Mouse (Mus musculus): Measurements from ENCODE around the gene Afap1l2. TPM values are rescaled to one million over a fixed set of nuclear protein-coding genes. Genes with fewer than 3 reads are reported as not detected.
A peak's percentile ranks its signal among the peaks of the same experiment; 100 is the strongest.

Gene Afap1l2
- polyA plus RNA-seq, 1 experiment from 2014 or later = 1.7 TPM

DNA sequence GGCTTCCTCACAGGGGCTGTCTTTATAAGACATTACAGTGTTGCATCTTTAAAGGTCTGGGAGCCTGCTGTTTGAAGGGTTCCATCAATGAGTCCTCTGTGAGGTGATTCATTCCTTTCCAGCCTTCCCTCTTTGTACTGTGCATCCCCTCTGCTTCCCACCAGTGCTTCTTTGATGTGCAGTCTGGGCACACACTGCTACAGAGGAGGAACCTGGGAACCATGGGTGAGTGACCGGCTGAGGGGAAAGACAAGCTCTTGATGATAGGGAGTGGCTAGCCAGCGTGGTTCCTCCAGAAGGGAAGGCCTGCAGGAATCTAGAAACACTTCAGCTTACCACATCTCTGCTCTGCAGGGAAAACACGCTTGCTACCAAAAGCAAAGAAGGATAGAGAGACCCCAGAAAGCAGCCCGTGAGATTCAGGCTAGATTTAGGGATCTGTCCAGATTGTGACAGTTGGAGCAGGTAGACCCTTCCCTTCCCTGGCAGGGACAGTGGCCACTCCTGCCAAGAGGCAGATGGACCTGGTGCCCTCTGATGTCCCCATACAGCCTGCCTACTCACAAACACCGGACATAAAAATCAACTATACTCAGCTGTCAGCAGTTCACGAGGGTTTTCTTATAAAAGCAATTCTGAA is 59.9 kb downstream of the Afap1l2 start:
- WGBS = 59% methylated on average over 6 of the region's 6 CpGs
- Histone ChIP-seq H3K27me3 (replicated peaks) (no peaks in the 10 kb centered on the region), H3K4me1 (peaks cover 5% of the 10 kb centered on the region; the same call in 1 of the 2 replicates), H3K4me2 (no peak overlapping the region), H3K9ac (no peak overlapping the region), H3K36me3 (no peaks in the 10 kb centered on the region), H3K9me3 (no peaks in the 10 kb centered on the region), H3K27ac (replicated peaks) (no peak overlapping the region), H3K4me3 (no peak overlapping the region)
- ATAC-seq (ENCODE audit: extremely low read depth, insufficient number of reproducible peaks, low FRiP score, low TSS enrichment) = no peak

DNA sequence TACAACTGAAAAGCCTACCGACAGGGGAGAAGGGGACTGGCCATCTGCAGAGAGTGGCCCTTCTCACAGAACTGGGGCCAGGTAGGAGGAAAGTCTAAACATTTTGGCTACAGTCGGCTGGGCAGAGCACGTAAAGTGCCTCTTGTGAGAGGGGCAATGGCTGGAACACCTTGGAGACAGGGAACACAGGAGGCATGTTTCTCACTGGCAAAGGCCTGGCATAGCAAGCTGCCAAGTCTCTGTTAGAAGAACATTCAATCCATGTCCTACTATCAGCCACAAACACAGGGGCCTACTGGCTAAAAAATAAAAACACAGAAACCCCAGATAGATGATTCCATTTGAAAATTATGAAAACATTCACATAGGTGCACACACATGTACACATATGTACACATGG is 61.3 kb downstream of the Afap1l2 start:
- ATAC-seq (ENCODE audit: extremely low read depth, insufficient number of reproducible peaks, low FRiP score, low TSS enrichment) = no peak
- Histone ChIP-seq H3K27ac (replicated peaks) (no peak overlapping the region), H3K9me3 (no peaks in the 10 kb centered on the region), H3K4me1 (peaks cover 5% of the 10 kb centered on the region; the same call in 1 of the 2 replicates), H3K4me2 (no peak overlapping the region), H3K36me3 (no peaks in the 10 kb centered on the region), H3K9ac (no peak overlapping the region), H3K27me3 (replicated peaks) (no peaks in the 10 kb centered on the region), H3K4me3 (no peak overlapping the region)
- 89% methylated on average over 3 of the region's 3 CpGs for WGBS

DNA sequence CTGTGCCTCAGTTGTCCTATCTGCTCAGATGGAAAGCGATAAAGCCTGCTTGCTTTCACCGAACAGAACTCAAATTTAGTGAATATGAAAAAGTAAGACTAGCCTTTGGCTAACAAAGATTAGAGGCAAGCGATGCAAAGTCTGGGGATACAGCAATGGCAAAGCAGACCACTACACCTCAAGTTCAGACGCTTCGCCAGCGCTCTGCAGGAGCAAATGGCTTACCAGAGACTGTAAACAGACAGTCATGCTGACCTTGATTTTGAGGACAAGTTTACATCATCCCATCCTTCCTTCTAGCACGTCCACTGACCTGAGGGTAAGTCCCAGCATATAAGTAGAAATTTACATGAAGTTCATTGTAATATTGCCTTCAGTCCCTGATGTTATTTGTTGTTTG is 61.8 kb downstream of the Afap1l2 start:
- Histone ChIP-seq H3K4me2 (no peak overlapping the region), H3K4me1 (peaks cover 6% of the 10 kb centered on the region; the same call in 1 of the 2 replicates), H3K27ac (replicated peaks) (no peak overlapping the region), H3K27me3 (replicated peaks) (no peaks in the 10 kb centered on the region), H3K9me3 (no peaks in the 10 kb centered on the region), H3K36me3 (no peaks in the 10 kb centered on the region), H3K9ac (no peak overlapping the region), H3K4me3 (no peak overlapping the region)
- WGBS = 87% methylated on average over 7 of the region's 7 CpGs
- ATAC-seq (ENCODE audit: extremely low read depth, insufficient number of reproducible peaks, low FRiP score, low TSS enrichment) = no peak

DNA sequence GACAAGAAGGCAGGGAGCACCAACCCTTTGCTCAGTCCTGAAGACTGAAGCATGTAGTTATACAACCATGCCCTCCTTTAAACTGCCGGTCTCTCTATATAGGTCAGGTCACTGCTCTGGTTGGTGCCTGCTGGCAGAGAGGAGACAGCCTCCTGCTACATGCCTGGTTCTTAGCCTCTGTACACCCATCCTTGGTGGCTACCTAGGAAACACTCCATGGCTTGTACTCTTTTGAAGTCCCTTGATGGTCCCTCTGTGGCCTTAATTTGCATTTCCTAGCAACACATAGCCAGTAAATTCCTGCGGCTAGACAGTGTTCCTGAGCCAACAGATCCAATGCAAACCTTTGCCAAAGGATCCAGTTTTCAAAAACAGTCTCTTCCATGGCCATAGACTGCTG is 62.4 kb downstream of the Afap1l2 start:
- ATAC-seq (ENCODE audit: extremely low read depth, insufficient number of reproducible peaks, low FRiP score, low TSS enrichment) = no peak
- H3K4me2 ChIP-seq = no peak overlapping the region
- H3K4me3 ChIP-seq = no peak overlapping the region
- WGBS = 78% methylated on average over 2 of the region's 2 CpGs
- H3K27ac ChIP-seq (replicated peaks) = no peak overlapping the region
- no peak overlapping the region for H3K9ac ChIP-seq
- peaks cover 9% of the 10 kb centered on the region; the same call in 1 of the 2 replicates for H3K4me1 ChIP-seq
- no peaks in the 10 kb centered on the region for H3K9me3 ChIP-seq
- H3K27me3 ChIP-seq (replicated peaks) = no peaks in the 10 kb centered on the region
- H3K36me3 ChIP-seq = no peaks in the 10 kb centered on the region

DNA sequence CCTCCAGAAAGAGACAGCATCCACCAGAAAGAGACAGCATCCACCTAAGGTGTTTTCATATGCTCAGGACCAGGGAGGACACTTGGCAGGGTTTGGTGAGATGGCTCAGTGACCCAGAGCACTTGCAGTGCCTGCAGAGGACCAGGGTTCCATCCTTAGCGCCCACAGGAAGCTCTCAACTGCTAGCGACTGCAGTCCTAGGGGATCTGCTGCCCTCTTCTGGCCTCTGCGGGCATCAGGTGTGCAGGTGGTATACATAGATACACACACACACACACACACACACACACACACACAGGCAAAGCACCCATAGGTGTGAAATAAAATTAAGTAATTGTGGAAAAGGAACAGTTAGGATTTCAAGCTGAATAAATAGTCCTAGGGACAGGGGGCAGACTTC is 63.2 kb downstream of the Afap1l2 start:
- no peak for ATAC-seq (ENCODE audit: extremely low read depth, insufficient number of reproducible peaks, low FRiP score, low TSS enrichment)
- H3K36me3 ChIP-seq = no peaks in the 10 kb centered on the region
- no peak overlapping the region for H3K4me3 ChIP-seq
- peaks cover 14% of the 10 kb centered on the region for H3K4me1 ChIP-seq
- 87% methylated on average over 3 of the region's 3 CpGs for WGBS
- no peak overlapping the region for H3K9ac ChIP-seq
- no peaks in the 10 kb centered on the region for H3K27me3 ChIP-seq (replicated peaks)
- no peak overlapping the region for H3K27ac ChIP-seq (replicated peaks)
- no peak overlapping the region for H3K4me2 ChIP-seq
- no peaks in the 10 kb centered on the region for H3K9me3 ChIP-seq

DNA sequence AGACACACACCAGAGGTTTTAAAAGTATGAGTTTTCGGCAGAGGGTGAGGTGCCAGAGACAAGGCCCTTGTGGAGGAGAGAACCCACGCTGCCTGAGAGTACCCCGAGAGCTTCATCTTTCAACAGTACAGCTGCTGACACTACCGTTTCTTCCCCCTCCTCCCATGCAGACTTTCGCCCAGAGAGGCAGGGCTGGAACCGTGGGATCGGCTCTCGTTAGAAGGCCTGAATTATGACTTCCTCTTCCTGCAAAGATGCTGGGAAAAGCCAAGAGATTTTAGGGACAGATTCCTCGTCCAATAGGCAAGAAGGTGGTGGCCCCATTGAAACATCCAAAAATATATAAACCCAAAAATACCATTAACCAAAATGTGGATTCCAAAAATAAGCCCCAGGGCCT is 63.8 kb downstream of the Afap1l2 start:
- Histone ChIP-seq H3K9ac (no peak overlapping the region), H3K4me3 (no peak overlapping the region), H3K36me3 (no peaks in the 10 kb centered on the region), H3K4me2 (no peak overlapping the region), H3K27ac (replicated peaks) (no peak overlapping the region), H3K4me1 (peaks cover 14% of the 10 kb centered on the region), H3K27me3 (replicated peaks) (no peaks in the 10 kb centered on the region), H3K9me3 (no peaks in the 10 kb centered on the region)
- ATAC-seq (ENCODE audit: extremely low read depth, insufficient number of reproducible peaks, low FRiP score, low TSS enrichment) = no peak
- WGBS = 73% methylated on average over 9 of the region's 9 CpGs

DNA sequence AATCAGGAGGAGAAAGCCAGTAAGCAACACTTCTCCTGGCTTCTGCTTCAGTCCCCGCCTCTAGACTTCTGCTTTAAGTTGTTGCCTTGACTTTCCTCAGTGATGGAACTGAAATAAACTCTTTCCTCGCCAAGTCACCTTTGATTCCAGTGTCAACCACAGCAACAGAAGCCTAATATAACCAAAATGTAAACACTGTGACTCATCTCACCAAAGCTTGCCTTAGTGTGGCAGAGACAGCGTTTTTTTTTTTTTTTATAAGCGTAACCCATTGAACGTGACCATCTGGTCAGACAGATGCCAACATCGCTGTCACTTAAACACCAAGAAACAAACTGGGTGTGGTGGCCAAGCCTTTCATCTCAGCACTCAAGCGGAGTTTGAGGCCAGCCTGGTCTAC is 65.8 kb downstream of the Afap1l2 start:
- no peaks in the 10 kb centered on the region for H3K36me3 ChIP-seq
- H3K27ac ChIP-seq (replicated peaks) = no peak overlapping the region
- no peak overlapping the region for H3K4me3 ChIP-seq
- peaks cover 14% of the 10 kb centered on the region for H3K4me1 ChIP-seq
- no peak for ATAC-seq (ENCODE audit: extremely low read depth, insufficient number of reproducible peaks, low FRiP score, low TSS enrichment)
- no peak overlapping the region for H3K4me2 ChIP-seq
- H3K9me3 ChIP-seq = no peaks in the 10 kb centered on the region
- WGBS = 86% methylated on average over 7 of the region's 7 CpGs
- H3K9ac ChIP-seq = no peak overlapping the region
- H3K27me3 ChIP-seq (replicated peaks) = no peaks in the 10 kb centered on the region

DNA sequence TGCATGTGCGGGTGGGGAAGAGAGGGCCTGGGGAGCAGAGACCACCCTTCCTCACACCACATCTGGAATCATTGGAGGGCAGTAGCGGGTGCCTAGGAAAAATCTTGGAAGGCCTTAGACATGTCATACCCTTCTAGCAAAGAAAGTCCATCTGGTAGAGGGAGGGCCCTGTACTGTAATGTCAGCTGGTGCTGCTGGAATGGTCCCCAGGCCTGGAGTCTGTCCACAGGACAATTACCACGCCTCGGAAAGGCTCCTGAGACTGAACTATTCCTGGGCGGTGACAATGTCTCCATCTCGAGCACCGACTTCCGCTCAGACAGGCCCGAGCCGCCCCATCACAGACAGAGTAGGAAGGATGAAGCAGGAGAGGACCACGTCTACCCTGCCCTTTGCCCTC is 67.5 kb downstream of the Afap1l2 start:
- Histone ChIP-seq H3K36me3 (no peaks in the 10 kb centered on the region), H3K4me3 (no peak overlapping the region), H3K9ac (no peak overlapping the region), H3K27ac (replicated peaks) (no peak overlapping the region), H3K27me3 (replicated peaks) (no peaks in the 10 kb centered on the region), H3K4me2 (no peak overlapping the region), H3K4me1 (peaks cover 19% of the 10 kb centered on the region), H3K9me3 (no peaks in the 10 kb centered on the region)
- 0 out of 2 replicates have a peak, but pooled peaks have one; percentile 6 for ATAC-seq (ENCODE audit: extremely low read depth, insufficient number of reproducible peaks, low FRiP score, low TSS enrichment)
- 53% methylated on average over 11 of the region's 11 CpGs for WGBS

DNA sequence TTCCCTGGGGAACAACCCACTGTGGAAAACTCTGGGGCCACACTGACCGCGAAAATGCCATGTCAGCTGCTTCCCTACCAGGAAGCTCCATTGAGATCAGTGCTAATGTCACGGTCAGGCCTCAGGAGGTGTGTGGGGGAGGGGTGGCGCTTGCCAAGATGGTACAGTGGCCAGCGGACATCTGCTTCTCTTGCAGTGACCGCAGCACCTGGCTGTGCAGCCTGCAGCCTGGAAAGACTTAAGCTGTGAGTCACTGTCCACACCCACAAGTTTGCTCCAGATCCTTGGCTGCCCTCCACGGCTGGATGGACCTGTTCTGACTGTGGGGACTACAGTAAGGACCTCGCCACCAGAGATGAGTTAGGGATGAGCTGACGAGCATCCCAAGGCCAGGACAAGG is 68.2 kb downstream of the Afap1l2 start:
- no peak overlapping the region for H3K9ac ChIP-seq
- no peak overlapping the region for H3K27ac ChIP-seq (replicated peaks)
- H3K4me1 ChIP-seq = peaks cover 19% of the 10 kb centered on the region
- ATAC-seq (ENCODE audit: extremely low read depth, insufficient number of reproducible peaks, low FRiP score, low TSS enrichment) = no peak
- no peaks in the 10 kb centered on the region for H3K36me3 ChIP-seq
- no peak overlapping the region for H3K4me3 ChIP-seq
- no peaks in the 10 kb centered on the region for H3K27me3 ChIP-seq (replicated peaks)
- H3K9me3 ChIP-seq = no peaks in the 10 kb centered on the region
- WGBS = 65% methylated on average over 9 of the region's 9 CpGs
- H3K4me2 ChIP-seq = no peak overlapping the region

DNA sequence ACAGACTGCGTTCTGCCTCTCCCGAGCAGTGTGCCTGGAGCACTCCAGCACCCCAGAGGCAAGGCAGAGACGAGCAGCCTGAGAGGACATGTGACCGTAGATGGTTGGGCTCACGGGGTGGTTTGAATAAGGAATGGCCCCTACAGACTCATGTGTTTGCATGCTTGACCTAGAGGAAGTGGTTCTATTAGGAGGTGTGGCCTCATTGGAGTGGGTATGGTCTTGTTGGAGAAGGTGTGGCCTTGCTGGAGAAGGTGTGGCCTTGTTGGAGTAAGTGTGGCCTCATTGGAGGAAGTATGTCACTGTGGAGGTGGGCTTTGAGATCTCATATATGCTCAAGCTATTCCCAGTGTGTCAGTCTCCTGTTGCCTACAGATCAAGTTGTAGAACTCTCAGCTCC is 70.1 kb downstream of the Afap1l2 start:
- no peaks in the 10 kb centered on the region for H3K27me3 ChIP-seq (replicated peaks)
- 91% methylated on average over 5 of the region's 5 CpGs for WGBS

DNA sequence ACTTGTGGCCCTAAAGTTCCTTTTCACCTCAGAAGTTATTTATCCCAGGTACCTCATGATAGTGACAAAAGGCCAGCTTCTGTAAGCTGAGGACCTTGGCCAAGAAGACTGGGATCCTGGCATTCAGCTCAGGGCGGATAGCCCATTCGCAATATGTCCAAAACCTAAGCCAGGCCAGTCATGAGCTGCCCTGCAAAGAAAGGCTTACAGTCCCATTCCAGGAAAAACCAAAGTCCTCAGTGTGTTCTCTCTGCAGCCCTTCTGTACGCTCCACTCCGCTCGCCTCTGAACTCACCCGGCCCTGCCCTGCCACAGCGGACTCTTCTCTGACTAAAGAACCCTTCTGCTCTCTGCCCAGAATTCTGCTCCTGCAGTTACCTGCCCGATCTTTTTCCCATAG is 71.8 kb downstream of the Afap1l2 start:
- no peak for ATAC-seq (ENCODE audit: extremely low read depth, insufficient number of reproducible peaks, low FRiP score, low TSS enrichment)
- Histone ChIP-seq H3K4me1 (peaks cover 17% of the 10 kb centered on the region), H3K4me2 (no peak overlapping the region), H3K9ac (no peak overlapping the region), H3K36me3 (no peaks in the 10 kb centered on the region), H3K9me3 (no peaks in the 10 kb centered on the region), H3K27me3 (replicated peaks) (no peaks in the 10 kb centered on the region), H3K27ac (replicated peaks) (no peak overlapping the region), H3K4me3 (no peak overlapping the region)
- 86% methylated on average over 8 of the region's 8 CpGs for WGBS

More for the DNA sequence above, 70.1 kb downstream of the Afap1l2 start:
- no peak overlapping the region for H3K27ac ChIP-seq (replicated peaks)
- no peak overlapping the region for H3K9ac ChIP-seq
- H3K4me2 ChIP-seq = no peak overlapping the region
- peaks cover 19% of the 10 kb centered on the region for H3K4me1 ChIP-seq
- H3K36me3 ChIP-seq = no peaks in the 10 kb centered on the region
- no peak overlapping the region for H3K4me3 ChIP-seq
- H3K9me3 ChIP-seq = no peaks in the 10 kb centered on the region
- no peak for ATAC-seq (ENCODE audit: extremely low read depth, insufficient number of reproducible peaks, low FRiP score, low TSS enrichment)

DNA sequence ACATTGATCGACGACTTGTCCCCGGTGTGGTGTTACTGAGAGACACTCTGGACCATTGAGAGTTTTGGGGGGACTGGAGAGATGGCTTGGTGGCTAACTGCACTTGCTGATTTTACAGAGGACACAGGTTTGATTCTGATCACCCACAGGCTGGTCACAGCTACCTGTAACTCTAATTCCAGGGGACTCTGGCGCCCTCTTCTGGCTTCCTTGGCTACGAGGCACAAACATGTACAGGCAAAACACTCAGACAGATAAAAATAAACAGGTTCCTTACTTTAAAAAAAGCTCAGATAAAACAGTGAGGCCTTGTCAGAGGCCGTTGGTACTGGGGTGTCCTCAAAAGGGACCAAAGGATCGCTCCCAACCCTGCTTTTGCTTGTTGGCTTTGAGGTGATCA is 72.3 kb downstream of the Afap1l2 start:
- H3K9me3 ChIP-seq = no peaks in the 10 kb centered on the region
- peaks cover 14% of the 10 kb centered on the region for H3K4me1 ChIP-seq
- no peak for ATAC-seq (ENCODE audit: extremely low read depth, insufficient number of reproducible peaks, low FRiP score, low TSS enrichment)
- no peaks in the 10 kb centered on the region for H3K36me3 ChIP-seq
- H3K27me3 ChIP-seq (replicated peaks) = no peaks in the 10 kb centered on the region
- no peak overlapping the region for H3K4me3 ChIP-seq
- H3K9ac ChIP-seq = no peak overlapping the region
- H3K4me2 ChIP-seq = no peak overlapping the region
- WGBS = 77% methylated on average over 7 of the region's 7 CpGs
- no peak overlapping the region for H3K27ac ChIP-seq (replicated peaks)

Measured in heart, embryonic 13.5 days (tissue).